Comparison of ENCODE assay signal across 8 mouse cellular contexts in the genomic region with DNA sequence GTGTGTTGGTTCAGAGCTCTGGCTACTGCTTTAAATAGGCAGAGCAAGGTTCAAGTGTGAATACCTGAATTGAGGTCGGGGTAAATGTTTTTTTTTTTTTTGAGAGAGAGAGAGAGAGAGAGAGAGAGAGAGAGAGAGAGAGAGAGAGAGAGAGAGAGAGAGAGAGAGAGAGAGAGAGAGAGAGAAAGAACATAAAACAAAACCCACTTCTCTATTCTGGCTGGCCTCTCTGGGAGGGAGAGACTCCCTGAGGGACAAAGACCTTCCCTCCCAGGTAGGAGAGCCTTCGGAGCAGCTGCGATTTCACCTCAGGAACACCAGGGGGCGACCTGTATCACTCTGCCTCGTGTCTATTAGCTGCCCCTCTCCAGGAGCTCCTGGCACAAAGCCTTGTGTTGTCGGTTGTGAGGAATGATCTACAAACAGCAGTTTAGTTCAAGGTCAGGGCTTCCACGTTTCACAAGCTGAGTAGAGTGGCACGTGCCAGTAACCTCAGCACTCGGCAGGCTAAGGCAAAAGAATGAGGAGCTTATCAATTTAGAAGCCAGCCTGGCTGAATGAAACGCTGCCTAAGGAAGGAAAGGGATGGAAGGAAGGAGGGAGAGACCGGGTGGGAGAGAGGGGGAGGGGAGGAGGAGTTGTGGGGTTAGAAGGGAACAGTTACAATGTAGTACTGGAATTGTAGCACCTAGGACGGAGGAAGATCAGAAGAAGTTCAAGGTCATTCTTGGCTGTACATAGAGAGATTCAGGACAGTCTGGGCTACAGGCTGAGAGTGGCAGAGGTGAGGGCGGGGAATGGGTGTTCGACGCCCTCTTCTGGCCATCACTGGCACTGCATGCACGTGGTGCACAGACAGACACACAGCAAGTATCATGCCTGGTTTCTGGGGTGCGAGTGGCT. TPM values are rescaled to one million over a fixed set of nuclear protein-coding genes. Genes with fewer than 3 reads are reported as not detected.
DNase-seq lines count a peak whose midpoint lies in the region; ATAC-seq lines count a peak whose summit lies in the region.

No protein-coding gene starts in this region.

- H3K9ac ChIP-seq in hindbrain, embryonic 13.5 days = 0 out of 2 replicates have a peak overlapping the region, but pooled peaks have one; percentile 16

- DNase-seq in R1 (ENCODE audit: low read depth, low spot score) = peak; percentile 94
- peak; percentile 66 for DNase-seq in cerebellum, adult 9-11 months
- DNase-seq in frontal cortex, postnatal 10 days (ENCODE audit: low spot score in 2 of 2) = peak; percentile 47 to 68
- DNase-seq in layer of hippocampus, postnatal 25 days (ENCODE audit: extremely low spot score in 1 of 2, low spot score in 1 of 2) = peak; percentile 39 to 64
- peak; percentile 88 for DNase-seq in lung, postnatal 25 days (ENCODE audit: low spot score)
- DNase-seq in retina, embryonic 14.5 days (ENCODE audit: low spot score) = peak; percentile 88
- DNase-seq in thymus, postnatal 4 days = peak; percentile 80

- H3K27me3 ChIP-seq in hindbrain, embryonic 13.5 days = 0 out of 2 replicates have a peak, but pooled peaks cover 11% of the 10 kb centered on the region

- no peaks in the 10 kb centered on the region for H3K36me3 ChIP-seq in hindbrain, embryonic 13.5 days

- H3K4me3 ChIP-seq in hindbrain, embryonic 13.5 days = peak overlapping the region; percentile 7; the same call in 1 of the 2 replicates

- WGBS in hindbrain, embryonic 13.5 days = 11% methylated on average over 17 of the region's 17 CpGs

- H3K27ac ChIP-seq in hindbrain, embryonic 13.5 days = peak overlapping the region; percentile 37

- H3K9me3 ChIP-seq in hindbrain, embryonic 13.5 days = no peaks in the 10 kb centered on the region

- ATAC-seq in hindbrain, embryonic 13.5 days (ENCODE audit: low FRiP score) = peak; percentile 68

- peak overlapping the region; percentile 18 for H3K4me2 ChIP-seq in hindbrain, embryonic 13.5 days

- H3K4me1 ChIP-seq in hindbrain, embryonic 13.5 days (replicated peaks) = peaks cover 8% of the 10 kb centered on the region; the same call in 1 of the 2 replicates

RNA-seq across cellular contexts. Expression of gene Nrsn2, which starts 12.9 kb away (rescaled TPM):
- 28.1 and 34.2 TPM in 2 replicates for polyA plus RNA-seq in hindbrain, embryonic 13.5 days (2015; fragmentation: Nextera tagmentation; extraction: Ambion mirVana)
- total RNA-seq in layer of hippocampus, postnatal 25 days (2021) = 10 to 100 TPM; 60.6 to 76.6 TPM

RNA-seq across cellular contexts. Expression of gene Trib3, which starts 19.7 kb away (rescaled TPM):
- 0.97 and 1.5 TPM in 2 replicates for polyA plus RNA-seq in hindbrain, embryonic 13.5 days (2015; fragmentation: Nextera tagmentation; extraction: Ambion mirVana)
- total RNA-seq in layer of hippocampus, postnatal 25 days (2021) = under 1 TPM; 0.23 to 0.39 TPM

RNA-seq across cellular contexts. Expression of gene Rbck1, which starts 31.0 kb away (rescaled TPM):
- polyA plus RNA-seq in hindbrain, embryonic 13.5 days (2015; fragmentation: Nextera tagmentation; extraction: Ambion mirVana) = 97.5 and 98.9 TPM in 2 replicates
- total RNA-seq in layer of hippocampus, postnatal 25 days (2021) = 100 to 1,000 TPM in 1 of 2 experiments, 10 to 100 TPM in 1; 96.3 to 110 TPM

RNA-seq across cellular contexts. Expression of gene Sox12, which starts 34.4 kb away (rescaled TPM):
- polyA plus RNA-seq in hindbrain, embryonic 13.5 days (2015; fragmentation: Nextera tagmentation; extraction: Ambion mirVana) = 16.4 and 16.9 TPM in 2 replicates
- 10 to 100 TPM; 16.4 to 19.8 TPM for total RNA-seq in layer of hippocampus, postnatal 25 days (2021)

RNA-seq across cellular contexts. Expression of gene Zcchc3, which starts 51.3 kb away (rescaled TPM):
- polyA plus RNA-seq in hindbrain, embryonic 13.5 days (2015; fragmentation: Nextera tagmentation; extraction: Ambion mirVana) = 20.1 and 21.5 TPM in 2 replicates
- total RNA-seq in layer of hippocampus, postnatal 25 days (2021) = 10 to 100 TPM; 10.7 to 11.6 TPM

Comparison
In these comparisons a context has a peak if more than half of its experiments do, and no peak if none do; other contexts are left out.
1. Peak in every context shown above with its lines: DNase-seq, ATAC-seq, H3K4me3 ChIP-seq and H3K27ac ChIP-seq.